Mouse (Mus musculus): ENCODE measurements around the gene Ap5b1.
A peak's percentile ranks its signal among the peaks of the same experiment; 100 is the strongest.

The Ap5b1 gene

DNA sequence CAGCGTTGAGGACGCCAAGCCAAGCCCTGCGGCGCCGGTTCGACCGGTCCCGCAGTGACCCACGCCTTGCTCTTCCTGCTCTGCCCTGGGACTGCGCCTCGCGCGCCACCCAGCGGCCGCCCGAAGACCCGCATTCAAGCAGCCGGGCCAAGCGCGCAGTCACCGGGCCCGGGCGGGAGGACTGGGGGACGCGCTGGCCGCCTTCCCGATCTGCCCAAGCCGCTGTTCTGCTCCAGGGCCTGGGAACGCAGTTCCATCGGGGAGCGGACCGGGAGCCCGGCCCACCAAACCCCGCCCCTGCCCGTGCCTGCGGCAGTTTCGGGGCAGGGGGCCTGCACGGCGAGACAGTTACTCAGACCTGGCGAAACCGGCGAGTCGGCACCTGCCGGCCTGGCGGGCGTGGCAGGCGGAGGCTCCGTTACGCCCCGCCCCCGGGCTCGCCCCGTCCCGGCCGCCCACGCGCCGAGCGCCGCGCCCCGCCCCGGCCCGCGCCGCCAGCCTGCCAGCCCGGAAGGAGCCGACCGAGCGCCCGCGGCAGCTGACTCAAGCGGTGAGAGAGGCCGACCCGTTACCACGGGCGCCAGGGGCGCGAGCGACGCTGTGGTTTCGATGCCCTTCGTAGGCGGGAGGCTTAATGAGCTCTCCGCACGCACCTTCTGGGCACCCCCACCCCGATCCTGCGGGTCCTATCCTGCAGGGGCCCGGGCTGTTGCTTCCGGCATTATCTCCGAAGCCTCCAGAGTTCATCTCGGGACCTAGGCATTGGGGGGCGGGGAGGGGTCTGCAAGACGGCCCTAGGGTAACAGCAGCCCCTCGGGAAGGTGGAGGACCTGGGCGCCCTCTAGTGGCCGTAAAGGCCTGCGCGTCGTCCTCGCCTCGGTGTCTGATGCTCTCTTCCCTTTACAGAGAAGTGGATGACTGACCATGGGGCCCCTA lies at the start of gene Ap5b1:
TSS of gene Ap5b1 (plus strand) at position 492 of the 936 bp plus-strand sequence.
- DNase-seq = peak; percentile 95

DNA sequence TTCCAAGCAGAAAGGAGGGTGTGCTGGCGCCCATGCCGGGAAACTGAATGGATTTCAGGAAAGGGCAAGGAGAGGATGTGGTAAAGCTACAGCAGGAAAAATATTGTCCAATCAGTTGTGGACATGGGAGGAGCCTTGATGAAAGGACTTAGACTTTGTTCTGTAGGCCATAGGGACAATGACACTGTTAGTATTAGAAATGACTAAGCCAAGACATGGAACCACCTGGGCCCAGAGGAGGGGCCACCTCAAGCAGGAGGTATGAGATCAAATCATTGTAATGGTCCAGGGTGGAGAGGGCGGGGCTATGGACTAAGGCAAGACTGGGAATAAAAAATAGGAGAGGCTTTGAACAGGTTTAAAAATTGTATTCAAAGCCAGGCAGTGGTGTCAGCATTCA lies 49.1 kb upstream of the Ap5b1 start:
- no peak for DNase-seq

DNA sequence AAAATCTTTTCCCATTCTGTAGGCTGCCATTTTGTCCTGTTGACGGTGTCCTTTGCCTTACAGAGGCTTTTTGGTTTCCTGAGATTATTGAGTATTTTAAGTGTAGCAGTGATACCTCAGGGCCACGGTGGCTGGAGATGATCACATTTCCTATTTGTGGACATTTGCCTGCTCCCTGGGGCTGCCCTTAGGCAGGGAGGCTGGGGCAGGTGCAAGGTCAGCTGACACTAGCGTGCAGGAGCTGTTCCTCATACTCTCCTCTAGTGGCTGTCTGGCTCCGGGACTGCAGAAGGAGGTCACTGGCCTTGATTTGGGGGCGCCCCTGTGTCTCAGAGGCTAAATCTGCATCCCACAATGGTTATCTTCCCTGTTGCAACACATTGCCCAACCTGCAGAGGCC lies 42.6 kb upstream of the Ap5b1 start:
- no peak for DNase-seq

- DNase-seq = peak; percentile 99
Observed at GRCm38 (mm10) chr19:5529325-5530137, 38.3 kb upstream of the Ap5b1 start.

GRCm38 (mm10) chr19:5530138-5530524 lies 37.7 kb upstream of the Ap5b1 start:
- DNase-seq = peak; percentile 34

DNA sequence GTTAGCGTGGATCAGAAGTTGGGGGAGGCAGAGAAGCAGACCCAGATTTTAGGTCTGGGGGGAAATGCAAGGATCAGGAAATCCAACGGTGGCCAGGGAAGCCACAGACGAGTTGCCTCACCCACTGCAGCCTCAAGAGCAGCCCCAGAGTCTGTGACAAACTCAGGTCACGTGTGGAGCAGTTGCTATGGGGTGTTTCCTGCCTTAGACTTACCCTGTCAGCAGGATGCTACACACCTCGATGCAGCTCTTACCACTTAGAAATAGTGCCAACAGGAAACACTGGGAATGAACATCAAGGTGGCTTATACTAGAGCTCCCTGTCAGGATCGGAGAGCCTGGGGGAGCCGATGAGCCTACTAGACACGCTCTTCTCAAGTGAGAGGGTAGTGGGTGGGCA lies 35.3 kb upstream of the Ap5b1 start:
- DNase-seq = no peak

GRCm38 (mm10) chr19:5538786-5539185 lies 29.0 kb upstream of the Ap5b1 start:
- no peak for DNase-seq

DNA sequence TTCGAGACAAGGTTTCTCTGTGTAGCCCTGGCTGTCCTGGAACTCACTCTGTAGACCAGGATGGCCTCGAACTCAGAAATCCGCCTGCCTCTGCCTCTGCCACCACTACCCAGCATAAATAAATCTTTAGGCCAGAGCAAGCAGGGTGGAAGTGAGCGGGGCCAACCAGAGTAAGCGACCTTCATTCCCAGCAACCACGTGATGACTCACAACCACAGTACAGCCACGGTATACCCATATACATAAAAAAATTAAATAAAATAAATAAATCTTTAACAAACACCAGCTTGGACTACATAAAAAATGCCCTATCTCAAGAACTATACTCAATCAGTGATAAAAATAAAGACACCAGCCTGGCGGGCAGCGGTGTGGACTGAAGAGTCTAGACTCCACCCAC lies 24.5 kb upstream of the Ap5b1 start:
- DNase-seq = no peak

GRCm38 (mm10) chr19:5544031-5544430 lies 23.8 kb upstream of the Ap5b1 start:
- no peak for DNase-seq

GRCm38 (mm10) chr19:5547471-5548056 lies 20.3 kb upstream of the Ap5b1 start:
- no peak for DNase-seq

DNA sequence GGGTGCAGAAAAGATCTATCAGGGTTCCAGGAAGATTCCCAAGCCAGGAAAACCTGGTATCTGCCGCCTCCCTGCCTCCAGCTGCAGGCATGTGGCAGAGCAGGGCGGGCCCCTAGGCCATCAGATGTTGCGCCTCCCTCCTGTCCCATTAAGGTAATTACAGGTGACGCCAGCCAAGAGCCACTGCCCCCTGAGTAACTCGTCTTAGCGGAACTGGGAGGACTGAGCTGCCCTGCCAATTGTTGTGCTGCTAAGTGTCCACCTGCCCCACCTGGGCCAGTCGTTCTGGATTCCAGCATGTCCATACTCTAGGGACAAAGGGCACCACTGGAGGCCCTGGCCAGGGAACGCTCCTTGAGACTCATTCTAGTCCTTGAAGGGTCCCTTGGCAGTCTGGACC lies 14.0 kb upstream of the Ap5b1 start:
- DNase-seq = no peak

DNA sequence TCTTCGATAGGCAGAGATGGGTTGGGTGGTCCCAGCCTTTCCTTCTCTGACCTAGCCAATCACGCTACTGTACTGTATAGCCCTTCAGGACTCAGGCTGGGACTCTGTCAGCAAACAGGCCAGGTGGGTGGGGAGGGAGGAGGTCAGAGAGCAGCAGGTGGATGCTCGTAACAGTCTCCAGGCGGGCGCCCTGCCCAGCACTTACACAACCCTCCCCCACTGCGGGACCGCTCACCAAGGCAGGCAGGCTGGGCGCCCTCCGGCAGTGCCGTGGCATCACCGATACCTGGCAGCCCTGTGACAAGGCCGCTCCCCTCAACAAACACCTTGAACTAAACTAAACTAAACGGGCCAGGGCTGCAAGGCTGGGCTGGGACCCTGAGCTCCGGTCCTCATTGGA lies 13.6 kb upstream of the Ap5b1 start:
- peak; percentile 77 for DNase-seq

DNA sequence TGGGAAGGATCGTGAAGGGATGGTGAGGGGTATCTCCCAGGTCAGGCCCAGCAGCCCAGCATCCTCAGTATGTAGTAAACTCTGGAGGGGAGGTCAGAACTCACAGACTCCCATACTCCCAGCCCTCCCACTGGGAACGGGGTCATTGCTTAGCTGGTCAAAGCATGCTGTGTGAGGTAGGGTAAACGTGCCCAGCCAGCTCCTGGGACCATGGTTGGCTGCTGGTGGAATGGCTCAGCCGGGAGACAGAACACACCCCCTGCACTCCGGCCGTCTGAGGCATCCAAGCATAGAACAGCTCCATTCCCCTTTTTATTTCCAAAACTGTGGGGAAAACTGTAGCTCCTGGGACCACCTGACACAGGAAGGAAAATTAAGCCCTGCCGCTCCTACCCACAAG lies 9.7 kb upstream of the Ap5b1 start:
- DNase-seq = peak; percentile 47

DNA sequence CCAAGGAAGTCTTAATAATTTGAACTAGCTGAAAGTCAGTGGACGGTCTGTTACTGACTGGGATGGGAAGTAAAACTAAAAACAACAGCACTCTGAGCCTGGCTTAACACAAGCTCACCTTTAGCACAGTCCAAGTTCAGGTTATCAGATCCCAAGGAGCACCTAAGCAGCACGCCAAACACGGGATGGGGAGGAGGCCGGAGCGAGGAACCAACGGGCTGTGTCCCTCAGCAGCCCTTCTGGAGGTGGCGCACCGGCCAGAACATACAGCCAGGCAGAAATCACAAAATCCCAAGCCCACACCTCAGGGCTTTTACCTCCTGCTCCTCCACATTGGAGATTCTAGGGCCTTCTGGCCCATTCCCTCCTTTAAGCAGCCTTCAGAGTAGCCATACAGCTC lies 9.1 kb upstream of the Ap5b1 start:
- no peak for DNase-seq

DNA sequence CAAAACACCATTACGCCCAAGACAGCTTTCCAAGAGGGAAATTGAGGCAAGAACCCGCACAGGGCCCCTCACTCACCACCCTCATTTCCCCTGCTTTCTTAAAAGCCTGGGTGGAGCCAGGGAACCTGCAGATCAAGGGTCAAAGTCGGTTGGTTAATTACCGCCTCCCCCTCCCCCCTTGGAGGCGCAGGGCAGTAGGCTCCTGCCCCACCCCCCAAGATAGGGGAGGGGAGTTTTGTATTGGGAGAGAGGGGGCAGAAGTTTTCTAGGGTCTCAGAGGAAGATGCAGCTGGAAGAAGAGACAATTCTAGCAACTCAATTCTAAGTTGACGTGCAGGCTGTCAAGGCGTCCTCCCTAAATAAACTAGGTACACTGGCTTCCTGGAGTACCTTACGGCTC lies 8.6 kb upstream of the Ap5b1 start:
- peak; percentile 69 for DNase-seq

DNA sequence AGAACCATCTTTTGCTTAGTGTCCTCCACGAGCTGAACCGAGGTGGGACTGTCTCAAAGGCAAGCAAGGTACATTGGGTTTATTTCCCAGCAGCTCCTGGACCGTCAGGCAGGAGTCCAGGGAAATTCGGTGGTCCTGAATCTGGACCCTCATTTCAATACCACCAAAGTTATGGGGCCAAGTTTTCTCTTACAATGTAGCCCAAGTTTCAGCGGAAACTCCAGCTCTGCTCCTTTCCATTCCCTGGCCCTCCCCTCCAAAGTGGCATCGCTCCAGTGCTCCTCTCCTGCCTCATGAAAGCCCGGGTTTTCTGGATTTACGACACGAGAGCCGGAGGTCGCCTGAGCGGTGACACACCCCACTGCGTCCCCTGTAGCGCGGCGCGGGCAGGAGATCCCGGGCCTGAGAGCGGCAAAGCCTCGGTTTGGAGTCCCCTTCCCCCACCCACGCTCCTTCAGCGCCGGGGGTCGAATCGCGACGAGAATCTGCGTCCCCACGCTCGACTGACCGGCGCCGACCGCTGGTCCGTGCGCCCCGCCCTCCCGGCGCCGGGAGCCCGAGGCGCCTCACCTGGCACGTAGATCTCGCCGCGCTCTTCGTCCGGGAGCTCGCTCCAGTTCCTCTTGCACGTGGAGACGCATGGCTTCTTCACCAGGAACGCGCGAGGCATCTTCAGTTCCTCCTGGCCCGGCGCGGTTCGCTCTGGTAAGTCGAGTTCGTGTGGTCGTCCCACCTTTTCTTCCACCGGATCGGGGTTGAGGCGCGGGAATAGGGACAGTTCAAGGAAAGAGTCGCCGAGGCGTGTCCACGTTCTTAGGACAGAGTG lies 8.0 kb upstream of the Ap5b1 start:
- no peak for DNase-seq

GRCm38 (mm10) chr19:5560457-5561041 lies 7.3 kb upstream of the Ap5b1 start, which contains the start of gene Ovol1:
Ovol1 (minus strand) TSS chr19:5560646.
- DNase-seq = peak; percentile 79

DNA sequence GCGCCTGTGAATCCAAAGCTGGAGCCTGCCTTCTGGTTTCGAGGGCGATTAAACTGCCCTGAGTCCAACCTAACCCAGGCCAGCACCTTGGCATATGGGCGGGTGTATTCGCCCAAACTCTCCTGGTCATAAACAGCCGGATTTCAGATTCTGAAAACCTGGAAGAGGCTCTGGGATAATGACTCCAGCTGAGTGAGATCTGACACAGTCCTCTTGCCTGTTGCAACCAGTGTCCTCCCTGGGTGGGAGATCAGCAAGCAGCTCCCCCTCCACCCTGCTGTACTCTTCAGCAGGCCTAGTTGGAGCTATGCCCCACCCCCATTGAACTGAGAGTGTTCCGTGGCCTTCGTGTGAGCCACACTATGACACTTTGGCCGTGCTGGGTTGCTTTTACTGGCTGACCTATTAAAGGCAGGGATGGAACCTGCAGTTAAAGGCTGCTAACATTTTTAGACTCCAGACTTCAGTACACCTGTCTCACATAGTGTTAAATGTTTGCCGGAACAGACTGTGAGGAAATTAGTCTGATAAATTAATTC lies 6.5 kb upstream of the Ap5b1 start:
- peak; percentile 70 for DNase-seq

- no peak for DNase-seq
Observed at GRCm38 (mm10) chr19:5561886-5562285, 5.9 kb upstream of the Ap5b1 start.

DNA sequence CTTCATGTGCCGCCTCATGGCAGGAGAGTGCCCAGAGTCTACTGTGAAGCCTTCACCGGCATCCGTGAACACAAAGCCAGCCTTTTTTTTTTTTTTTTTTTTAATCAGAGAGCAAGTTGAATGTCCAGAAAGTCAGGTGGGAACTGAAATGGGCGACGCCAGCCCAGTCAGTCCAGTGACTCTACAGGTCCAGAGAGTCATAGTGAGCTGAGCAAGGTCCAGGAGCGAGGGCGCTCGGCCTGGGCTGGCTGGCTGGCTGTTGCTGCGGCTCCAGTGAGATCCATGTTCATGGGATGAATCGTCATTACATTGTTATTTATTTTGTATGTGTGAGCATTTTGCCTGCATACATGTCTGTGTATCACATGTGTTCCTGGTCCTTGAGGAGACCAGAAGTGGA lies 5.0 kb upstream of the Ap5b1 start:
- DNase-seq = no peak

- DNase-seq = peak; percentile 57
Observed at GRCm38 (mm10) chr19:5566316-5566715, 1.5 kb upstream of the Ap5b1 start.

- no peak for DNase-seq
Observed at GRCm38 (mm10) chr19:5567180-5567533, 668 bp upstream of the Ap5b1 start.

Measured in kidney, adult 18-20 months (tissue).